Mouse (Mus musculus): ENCODE measurements around the gene Sdc4. TPM values are rescaled to one million over a fixed set of nuclear protein-coding genes. Genes with fewer than 3 reads are reported as not detected.

Sdc4 gene
- total and polyA plus RNA-seq, 3 experiments = not detected

GRCm38 (mm10) chr2:164383656-164384399, 59.9 kb downstream of the Sdc4 start:
- Histone ChIP-seq H3K9me3 (replicated peaks; ENCODE audit: insufficient read depth, low read length) (no peaks in the 10 kb centered on the region), H3K9ac (ENCODE audit: control insufficient read depth, low read depth, low read length, poor library complexity, severe bottlenecking) (no peak overlapping the region), H3K36me3 (ENCODE audit: control insufficient read depth in 1 of 2, insufficient read depth in 2 of 2, low read length in 2 of 2) (no peaks in the 10 kb centered on the region), H3K4me1 (ENCODE audit: control insufficient read depth in 1 of 2, insufficient read depth in 2 of 2, low read length in 2 of 2) (no peaks in the 10 kb centered on the region), H3K27ac (ENCODE audit: control insufficient read depth, low read depth, low read length) (no peak overlapping the region), H3K27me3 (ENCODE audit: control insufficient read depth in 1 of 2, insufficient read depth in 2 of 2, low read length in 2 of 2) (peaks cover 0 to 5% of the 10 kb centered on the region in 2 experiments; a peak in 3 of 4 replicates), H3K4me3 (ENCODE audit: control insufficient read depth in 1 of 2, insufficient read depth in 1 of 2, low read depth in 2 of 2, low read length in 2 of 2) (no peak overlapping the region), H3K79me2 (ENCODE audit: control insufficient read depth, insufficient read depth, low read length, poor library complexity) (no peaks in the 10 kb centered on the region)
- DNase-seq (ENCODE audit: low read depth, low spot score) = no peak
- no peak for TF ChIP-seq MEF2A (IDR thresholded peaks at IDR 0.05; ENCODE audit: extremely low read depth, insufficient replicate concordance, low read depth, low read length, poor library complexity, severe bottlenecking)
- no peak for TF ChIP-seq CHD2 (IDR thresholded peaks at IDR 0.05; ENCODE audit: low read length)
- no peak for TF ChIP-seq HCFC1 (IDR thresholded peaks at IDR 0.05; ENCODE audit: low read depth, low read length)
- no peak for TF ChIP-seq ETS1 (IDR thresholded peaks at IDR 0.05; ENCODE audit: low read depth, low read length)
- TF ChIP-seq NELFE (IDR thresholded peaks at IDR 0.05; ENCODE audit: low read depth, low read length) = no peak
- no peak for TF ChIP-seq E2F4 (IDR thresholded peaks at IDR 0.05; ENCODE audit: borderline replicate concordance, low read depth, low read length)
- TF ChIP-seq MYC (IDR thresholded peaks at IDR 0.05; ENCODE audit: low read depth, low read length) = no peak
- no peak for TF ChIP-seq MAFK (IDR thresholded peaks at IDR 0.05; ENCODE audit: borderline replicate concordance, low read depth, low read length)
- no peak for TF ChIP-seq POLR2AphosphoS2 (IDR thresholded peaks at IDR 0.05; ENCODE audit: low read length)
- TF ChIP-seq ELF1 (IDR thresholded peaks at IDR 0.05; ENCODE audit: low read depth, low read length) = no peak

DNA sequence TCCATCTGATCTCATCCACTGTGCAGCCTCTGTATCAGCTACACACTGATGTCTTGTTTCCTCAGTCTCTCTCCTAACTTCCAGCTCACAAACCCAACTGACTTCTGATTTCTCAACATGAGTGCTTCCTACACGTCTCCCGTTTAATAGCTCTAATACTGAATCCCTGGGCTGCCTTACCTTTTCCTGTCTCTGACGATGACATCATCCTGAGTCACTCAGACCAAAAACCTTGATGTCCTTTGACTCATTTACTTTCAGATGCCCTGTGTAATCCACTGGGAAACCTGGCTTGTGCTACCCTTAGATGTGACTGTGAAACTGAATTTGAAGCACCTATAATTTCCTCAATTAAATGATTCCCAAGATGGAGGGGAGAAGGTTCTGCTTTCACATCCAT, 60.7 kb downstream of the Sdc4 start:
- DNase-seq (ENCODE audit: low read depth, low spot score) = no peak

More for the DNA sequence above, 60.7 kb downstream of the Sdc4 start:
- Histone ChIP-seq H3K9me3 (replicated peaks; ENCODE audit: insufficient read depth, low read length) (no peaks in the 10 kb centered on the region), H3K9ac (ENCODE audit: control insufficient read depth, low read depth, low read length, poor library complexity, severe bottlenecking) (no peak overlapping the region), H3K36me3 (ENCODE audit: control insufficient read depth in 1 of 2, insufficient read depth in 2 of 2, low read length in 2 of 2) (no peaks in the 10 kb centered on the region), H3K4me3 (ENCODE audit: control insufficient read depth in 1 of 2, insufficient read depth in 1 of 2, low read depth in 2 of 2, low read length in 2 of 2) (no peak overlapping the region), H3K27me3 (ENCODE audit: control insufficient read depth in 1 of 2, insufficient read depth in 2 of 2, low read length in 2 of 2) (peaks cover 0 to 5% of the 10 kb centered on the region in 2 experiments; a peak in 3 of 4 replicates), H3K4me1 (ENCODE audit: control insufficient read depth in 1 of 2, insufficient read depth in 2 of 2, low read length in 2 of 2) (no peaks in the 10 kb centered on the region), H3K79me2 (ENCODE audit: control insufficient read depth, insufficient read depth, low read length, poor library complexity) (no peaks in the 10 kb centered on the region), H3K27ac (ENCODE audit: control insufficient read depth, low read depth, low read length) (no peak overlapping the region)
- TF ChIP-seq USF1 (IDR thresholded peaks at IDR 0.05; ENCODE audit: low read depth, low read length) (no peak), UBTF (IDR thresholded peaks at IDR 0.05; ENCODE audit: borderline replicate concordance, insufficient read depth, low read depth, low read length) (no peak), TCF12 (IDR thresholded peaks at IDR 0.05; ENCODE audit: low read depth, low read length) (no peak), NRF1 (IDR thresholded peaks at IDR 0.05; ENCODE audit: insufficient read depth, low read depth, low read length, poor library complexity, severe bottlenecking) (no peak), EP300 (IDR thresholded peaks at IDR 0.05; ENCODE audit: low read depth in 1 of 2, low read length in 2 of 2) (no peak), E2F4 (IDR thresholded peaks at IDR 0.05; ENCODE audit: borderline replicate concordance, low read depth, low read length) (no peak), ZMIZ1 (IDR thresholded peaks at IDR 0.05; ENCODE audit: low read depth, low read length) (no peak), SIN3A (IDR thresholded peaks at IDR 0.05; ENCODE audit: low read length) (no peak), USF2 (IDR thresholded peaks at IDR 0.05; ENCODE audit: borderline replicate concordance in 1 of 2, insufficient read depth in 1 of 2, low read depth in 1 of 2, low read length in 2 of 2) (no peak), GATA1 (IDR thresholded peaks at IDR 0.05; ENCODE audit: low read depth, low read length) (no peak)

Measured in MEL (cell line).